Mouse (Mus musculus): ENCODE measurements around the gene 2900092C05Rik. TPM values are rescaled to one million over a fixed set of nuclear protein-coding genes. Genes with fewer than 3 reads are reported as not detected.

Gene 2900092C05Rik
- total and polyA plus RNA-seq, 3 experiments: not detected

DNA sequence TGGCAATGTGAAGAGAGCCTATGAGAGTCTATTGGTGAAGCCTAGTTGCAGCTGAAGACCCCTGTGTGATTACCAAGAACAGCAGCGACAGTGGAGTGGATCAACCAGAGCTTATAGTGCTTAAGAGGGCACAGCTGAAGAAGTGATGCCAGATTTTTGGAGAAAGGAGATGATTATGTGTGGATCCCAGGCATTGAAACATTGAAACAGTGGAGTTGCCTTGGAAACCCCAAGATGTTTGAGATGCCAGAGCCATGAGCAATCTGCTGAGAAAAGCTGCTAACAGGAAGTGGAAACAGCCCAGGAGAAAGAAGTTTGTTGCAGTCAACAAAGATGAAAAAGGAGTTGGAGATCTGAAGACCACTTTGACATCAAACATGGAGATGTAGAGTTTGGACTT lies 1.4 kb upstream of the 2900092C05Rik start (continued):
- no peak for TF ChIP-seq USF2 (IDR thresholded peaks at IDR 0.05; ENCODE audit: borderline replicate concordance in 1 of 2, insufficient read depth in 1 of 2, low read depth in 1 of 2, low read length in 2 of 2)
- TF ChIP-seq MYB (IDR thresholded peaks at IDR 0.05; ENCODE audit: low read depth, low read length): no peak

Other genes with a start within 250 kb of the 2900092C05Rik start
- not detected in 2 replicates for gene Vmn1r81, start 244.2 kb upstream of the 2900092C05Rik start, total RNA-seq (2012; rRNA removed)
- gene Vmn1r81, start 244.2 kb upstream of the 2900092C05Rik start, polyA plus RNA-seq (2012; ENCODE audit: insufficient read depth in 1 of 2, insufficient read length in 2 of 2, low read depth in 1 of 2, low replicate concordance in 2 of 2, missing spikeins in 1 of 2): not detected
- gene Vmn1r82, start 212.1 kb upstream of the 2900092C05Rik start, total RNA-seq (2012; rRNA removed): not detected in 2 replicates
- not detected for gene Vmn1r82, start 212.1 kb upstream of the 2900092C05Rik start, polyA plus RNA-seq (2012; ENCODE audit: insufficient read depth in 1 of 2, insufficient read length in 2 of 2, low read depth in 1 of 2, low replicate concordance in 2 of 2, missing spikeins in 1 of 2)
- not detected in 2 replicates for gene Vmn1r83, start 183.0 kb upstream of the 2900092C05Rik start, total RNA-seq (2012; rRNA removed)
- gene Vmn1r83, start 183.0 kb upstream of the 2900092C05Rik start, polyA plus RNA-seq (2012; ENCODE audit: insufficient read depth in 1 of 2, insufficient read length in 2 of 2, low read depth in 1 of 2, low replicate concordance in 2 of 2, missing spikeins in 1 of 2): not detected
- not detected in 2 replicates for gene Vmn1r84, start 143.2 kb upstream of the 2900092C05Rik start, total RNA-seq (2012; rRNA removed)
- not detected for gene Vmn1r84, start 143.2 kb upstream of the 2900092C05Rik start, polyA plus RNA-seq (2012; ENCODE audit: insufficient read depth in 1 of 2, insufficient read length in 2 of 2, low read depth in 1 of 2, low replicate concordance in 2 of 2, missing spikeins in 1 of 2)
- gene Zfp551, start 89.8 kb upstream of the 2900092C05Rik start, total RNA-seq (2012; rRNA removed): not detected in 2 replicates
- gene Zfp551, start 89.8 kb upstream of the 2900092C05Rik start, polyA plus RNA-seq (2012; ENCODE audit: insufficient read depth in 1 of 2, insufficient read length in 2 of 2, low read depth in 1 of 2, low replicate concordance in 2 of 2, missing spikeins in 1 of 2): not detected
- 3.0 and 3.1 TPM in 2 replicates for gene Zfp606, start 34.2 kb upstream of the 2900092C05Rik start, total RNA-seq (2012; rRNA removed)
- 1 to 10 TPM in 1 of 2 experiments, not detected in 1; 2.5 TPM for gene Zfp606, start 34.2 kb upstream of the 2900092C05Rik start, polyA plus RNA-seq (2012; ENCODE audit: insufficient read depth in 1 of 2, insufficient read length in 2 of 2, low read depth in 1 of 2, low replicate concordance in 2 of 2, missing spikeins in 1 of 2)
- not detected in 2 replicates for gene Vmn2r53, start 96.3 kb downstream of the 2900092C05Rik start, total RNA-seq (2012; rRNA removed)
- under 1 TPM in 1 of 2 experiments, not detected in 1; 0.01 TPM for gene Vmn2r53, start 96.3 kb downstream of the 2900092C05Rik start, polyA plus RNA-seq (2012; ENCODE audit: insufficient read depth in 1 of 2, insufficient read length in 2 of 2, low read depth in 1 of 2, low replicate concordance in 2 of 2, missing spikeins in 1 of 2)
- gene Vmn2r54, start 127.8 kb downstream of the 2900092C05Rik start, total RNA-seq (2012; rRNA removed): not detected in 2 replicates
- not detected for gene Vmn2r54, start 127.8 kb downstream of the 2900092C05Rik start, polyA plus RNA-seq (2012; ENCODE audit: insufficient read depth in 1 of 2, insufficient read length in 2 of 2, low read depth in 1 of 2, low replicate concordance in 2 of 2, missing spikeins in 1 of 2)
- not detected in 2 replicates for gene Vmn2r55, start 172.5 kb downstream of the 2900092C05Rik start, total RNA-seq (2012; rRNA removed)
- gene Vmn2r55, start 172.5 kb downstream of the 2900092C05Rik start, polyA plus RNA-seq (2012; ENCODE audit: insufficient read depth in 1 of 2, insufficient read length in 2 of 2, low read depth in 1 of 2, low replicate concordance in 2 of 2, missing spikeins in 1 of 2): not detected
- not detected in 2 replicates for gene Vmn2r56, start 222.5 kb downstream of the 2900092C05Rik start, total RNA-seq (2012; rRNA removed)
- gene Vmn2r56, start 222.5 kb downstream of the 2900092C05Rik start, polyA plus RNA-seq (2012; ENCODE audit: insufficient read depth in 1 of 2, insufficient read length in 2 of 2, low read depth in 1 of 2, low replicate concordance in 2 of 2, missing spikeins in 1 of 2): not detected

All from MEL (cell line).